In the genomic region with DNA sequence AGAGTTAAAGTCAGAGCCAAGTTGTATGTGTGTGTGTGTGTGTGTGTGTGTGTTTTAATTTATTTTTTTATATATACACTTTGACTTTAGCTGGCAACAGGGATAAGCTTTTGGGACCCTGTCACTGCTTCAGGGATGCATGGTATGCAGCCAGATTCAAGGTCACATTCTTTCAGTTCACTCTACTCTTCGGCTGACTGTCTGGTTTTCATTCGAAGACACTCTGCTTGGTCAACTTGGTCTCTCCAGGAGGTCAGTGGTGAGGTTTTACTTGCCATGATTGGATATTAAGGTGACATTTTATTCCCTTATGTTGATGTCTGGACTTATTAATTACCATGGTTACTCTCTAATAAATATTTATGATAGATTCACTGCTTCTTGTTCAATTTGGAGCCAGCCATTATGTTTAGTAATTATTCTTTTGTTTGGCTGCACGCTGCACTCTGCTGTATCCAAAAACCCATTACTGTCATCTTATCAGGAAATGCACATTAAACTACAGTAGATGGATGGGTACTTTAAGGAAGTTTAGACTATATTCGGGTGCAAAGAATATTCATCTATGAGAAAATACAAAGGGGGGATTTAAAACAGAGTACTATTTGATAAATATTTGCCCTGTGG, we compare ENCODE assay signal across 19 mouse cellular contexts.
DNase-seq lines count a peak whose midpoint lies in the region; ATAC-seq and TF ChIP-seq lines count a peak whose summit lies in the region.
"Had no signal": no experiment of that assay in that cellular context is flagged by ENCODE, and none has a peak within 500 bp of the region (broad histone marks: within the 10 kb centered on the region; RNA-seq: fewer than 3 reads in every experiment).

No protein-coding gene starts in this region.

- no peaks in the 10 kb centered on the region for H3K9me3 ChIP-seq in hindbrain, embryonic 15.5 days
- no peaks in the 10 kb centered on the region for H3K9me3 ChIP-seq in hindbrain, embryonic 10.5 days
- no peaks in the 10 kb centered on the region for H3K9me3 ChIP-seq in midbrain, embryonic 11.5 days (ENCODE audit: control insufficient read depth, low read length)
- no peaks in the 10 kb centered on the region for H3K9me3 ChIP-seq in midbrain, embryonic 10.5 days (replicated peaks)
- no peaks in the 10 kb centered on the region for H3K9me3 ChIP-seq in forebrain, embryonic 16.5 days (ENCODE audit: control insufficient read depth, low read length)
- H3K9me3 ChIP-seq: embryonic facial prominence, embryonic 10.5 days; neural tube, embryonic 15.5 days had no signal

- no peaks in the 10 kb centered on the region for H3K36me3 ChIP-seq in hindbrain, embryonic 15.5 days
- no peaks in the 10 kb centered on the region for H3K36me3 ChIP-seq in hindbrain, embryonic 10.5 days
- H3K36me3 ChIP-seq in midbrain, embryonic 11.5 days (ENCODE audit: control insufficient read depth, insufficient read depth, low read length), result no peaks in the 10 kb centered on the region
- no peaks in the 10 kb centered on the region for H3K36me3 ChIP-seq in midbrain, embryonic 10.5 days
- no peaks in the 10 kb centered on the region for H3K36me3 ChIP-seq in forebrain, embryonic 16.5 days (ENCODE audit: control insufficient read depth, insufficient read depth)
- H3K36me3 ChIP-seq: embryonic facial prominence, embryonic 10.5 days; neural tube, embryonic 15.5 days had no signal

- no peak overlapping the region for H3K9ac ChIP-seq in hindbrain, embryonic 15.5 days
- no peak overlapping the region for H3K9ac ChIP-seq in midbrain, embryonic 11.5 days (ENCODE audit: low read length)
- H3K9ac ChIP-seq in forebrain, embryonic 16.5 days (replicated peaks; ENCODE audit: low read depth, low read length), result no peak overlapping the region
- H3K9ac ChIP-seq: neural tube, embryonic 15.5 days had no signal

- TF ChIP-seq CTCF in brain, embryonic 14.5 days (IDR thresholded peaks at IDR 0.05; ENCODE audit: borderline replicate concordance, extremely low read depth, insufficient read depth, insufficient read length), result no peak

- no peak for DNase-seq in hindbrain, embryonic 10.5 days (ENCODE audit: low spot score)
- DNase-seq in midbrain, embryonic 11.5 days (ENCODE audit: low spot score, missing footprints), result no peak
- no peak for DNase-seq in midbrain, embryonic 10.5 days (ENCODE audit: low spot score)
- peak; percentile 64 for DNase-seq in brain, embryonic 14.5 days (ENCODE audit: low read depth)
- no peak for DNase-seq in thymus, adult 18-20 months
- DNase-seq: cerebellum, adult 2 months; heart, postnatal 10 days; kidney, postnatal 25 days; left cerebral cortex, postnatal 4 days; liver; lung, postnatal 14 days; right cerebral cortex, postnatal 25 days; thymus, postnatal 14 days had no signal

- no peak overlapping the region for H3K27ac ChIP-seq in hindbrain, embryonic 15.5 days (replicated peaks)
- no peak overlapping the region for H3K27ac ChIP-seq in hindbrain, embryonic 10.5 days
- H3K27ac ChIP-seq in midbrain, embryonic 11.5 days (ENCODE audit: low read depth, low read length), result no peak overlapping the region
- H3K27ac ChIP-seq in midbrain, embryonic 10.5 days (replicated peaks), result no peak overlapping the region
- no peak overlapping the region for H3K27ac ChIP-seq in forebrain, embryonic 16.5 days (ENCODE audit: low read length)
- H3K27ac ChIP-seq: embryonic facial prominence, embryonic 10.5 days; left cerebral cortex, adult 2 months; neural tube, embryonic 15.5 days had no signal

- H3K4me2 ChIP-seq in hindbrain, embryonic 15.5 days, result no peak overlapping the region
- no peak overlapping the region for H3K4me2 ChIP-seq in midbrain, embryonic 11.5 days
- H3K4me2 ChIP-seq in forebrain, embryonic 16.5 days (ENCODE audit: low read length), result no peak overlapping the region
- H3K4me2 ChIP-seq: heart, embryonic 11.5 days; neural tube, embryonic 15.5 days had no signal

- peak; percentile 45; the same call in 1 of the 2 replicates for ATAC-seq in hindbrain, embryonic 15.5 days (ENCODE audit: low FRiP score, low read depth)
- peak; percentile 63; the same call in 1 of the 2 replicates for ATAC-seq in midbrain, embryonic 11.5 days (ENCODE audit: low FRiP score)
- peak; percentile 90 for ATAC-seq in forebrain, embryonic 16.5 days

- H3K27me3 ChIP-seq in hindbrain, embryonic 15.5 days, result no peaks in the 10 kb centered on the region
- no peaks in the 10 kb centered on the region for H3K27me3 ChIP-seq in hindbrain, embryonic 10.5 days (ENCODE audit: insufficient read depth, poor library complexity, severe bottlenecking)
- H3K27me3 ChIP-seq in midbrain, embryonic 11.5 days (ENCODE audit: control insufficient read depth, insufficient read depth, low read length), result no peaks in the 10 kb centered on the region
- H3K27me3 ChIP-seq in midbrain, embryonic 10.5 days (ENCODE audit: low read depth, poor library complexity, severe bottlenecking), result no peaks in the 10 kb centered on the region
- no peaks in the 10 kb centered on the region for H3K27me3 ChIP-seq in forebrain, embryonic 16.5 days (replicated peaks; ENCODE audit: control insufficient read depth, insufficient read depth, low read length)
- H3K27me3 ChIP-seq: neural tube, embryonic 15.5 days had no signal

- 31% methylated on average over 4 of the region's 4 CpGs for WGBS in hindbrain, embryonic 15.5 days
- WGBS in hindbrain, embryonic 10.5 days, result 68% methylated on average over 4 of the region's 4 CpGs
- 69% methylated on average over 4 of the region's 4 CpGs for WGBS in midbrain, embryonic 11.5 days
- 82% methylated on average over 4 of the region's 4 CpGs for WGBS in midbrain, embryonic 10.5 days
- 45% methylated on average over 4 of the region's 4 CpGs for WGBS in forebrain, embryonic 16.5 days

- H3K4me1 ChIP-seq in hindbrain, embryonic 15.5 days (replicated peaks), result no peaks in the 10 kb centered on the region
- no peaks in the 10 kb centered on the region for H3K4me1 ChIP-seq in hindbrain, embryonic 10.5 days (replicated peaks)
- H3K4me1 ChIP-seq in midbrain, embryonic 11.5 days (ENCODE audit: control insufficient read depth, insufficient read depth, low read length), result no peaks in the 10 kb centered on the region
- H3K4me1 ChIP-seq in midbrain, embryonic 10.5 days, result no peaks in the 10 kb centered on the region; the same call in 1 of the 2 replicates
- H3K4me1 ChIP-seq in forebrain, embryonic 16.5 days (replicated peaks; ENCODE audit: control insufficient read depth, insufficient read depth, low read length), result no peaks in the 10 kb centered on the region
- H3K4me1 ChIP-seq: embryonic facial prominence, embryonic 10.5 days; neural tube, embryonic 15.5 days had no signal

- H3K4me3 ChIP-seq in hindbrain, embryonic 15.5 days, result no peak overlapping the region
- H3K4me3 ChIP-seq in hindbrain, embryonic 10.5 days, result no peak overlapping the region
- H3K4me3 ChIP-seq in midbrain, embryonic 11.5 days (ENCODE audit: low read depth, low read length), result no peak overlapping the region
- no peak overlapping the region for H3K4me3 ChIP-seq in midbrain, embryonic 10.5 days
- H3K4me3 ChIP-seq in forebrain, embryonic 16.5 days (replicated peaks; ENCODE audit: low read length), result no peak overlapping the region
- H3K4me3 ChIP-seq: embryonic facial prominence, embryonic 10.5 days; left cerebral cortex, adult 2 months; neural tube, embryonic 15.5 days had no signal

- no peak for TF ChIP-seq POLR2A in brain, embryonic 14.5 days (IDR thresholded peaks at IDR 0.05; ENCODE audit: borderline replicate concordance, extremely low read depth, insufficient read depth, insufficient read length, poor library complexity, severe bottlenecking)
